Mouse (Mus musculus) intestine, embryonic 15.5 days (tissue): ENCODE data around the gene Gm49361. TPM values are rescaled to one million over a fixed set of nuclear protein-coding genes. Genes with fewer than 3 reads are reported as not detected.
A peak's percentile ranks its signal among the peaks of the same experiment; 100 is the strongest.

Experiments used
- ATAC-seq: fragments of 200-750 bp; cut with Nextera tagmentation; 2 replicates; pipeline ENCODE4 v1.8.0; 2017; ENCODE audit warnings: moderate TSS enrichment, moderate library complexity
- H3K27ac ChIP-seq: fragments of 300-500 bp; sonication (generic); 2 replicates; pipeline ENCODE4 v1.5.1; 2015; ENCODE audit warnings: mild to moderate bottlenecking, inconsistent platforms
- H3K27me3 ChIP-seq: fragments of 300-500 bp; sonication (generic); replicated peaks from 2 replicates; pipeline ENCODE4 v1.6.1; 2015; ENCODE audit warnings: inconsistent platforms
- H3K36me3 ChIP-seq: fragments of 300-500 bp; sonication (generic); 2 replicates; pipeline ENCODE4 v1.6.1; 2015; ENCODE audit warnings: inconsistent platforms
- H3K4me1 ChIP-seq: fragments of 300-500 bp; sonication (generic); replicated peaks from 2 replicates; pipeline ENCODE4 v1.6.1; 2015; ENCODE audit warnings: inconsistent platforms
- H3K4me2 ChIP-seq: fragments of 300-500 bp; sonication (generic); replicated peaks from 2 replicates; pipeline ENCODE4 v1.6.1; 2015; ENCODE audit warnings: mild to moderate bottlenecking, inconsistent platforms
- H3K4me3 ChIP-seq: fragments of 300-500 bp; sonication (generic); replicated peaks from 2 replicates; pipeline ENCODE4 v1.5.1; 2015; ENCODE audit warnings: inconsistent platforms
- H3K9ac ChIP-seq: fragments of 300-500 bp; sonication (generic); 2 replicates; pipeline ENCODE4 v1.6.1; 2015; ENCODE audit warnings: inconsistent platforms
- H3K9me3 ChIP-seq: fragments of 300-500 bp; sonication (generic); 2 replicates; pipeline ENCODE4 v1.6.1; 2016; ENCODE audit warnings: inconsistent platforms
- WGBS: fragments of 180-500 bp; shearing (Covaris S2); methylation state at CpG from one replicate; pipeline ENCODE4 v1.1.7; 2015; 5-methylcytosine and 5-hydroxymethylcytosine counted together
- polyA plus RNA-seq: library from polyadenylated mRNA; unstranded; fragments of >200 nt; fragmentation: Nextera tagmentation; extraction: Ambion mirVana; gene quantifications from 2 replicates; pipeline ENCODE4 v1.2.1, GENCODE M21; 2015

Gm49361 gene
- 0.05 TPM in 1 of 2 replicates, not detected in the other for polyA plus RNA-seq

DNA sequence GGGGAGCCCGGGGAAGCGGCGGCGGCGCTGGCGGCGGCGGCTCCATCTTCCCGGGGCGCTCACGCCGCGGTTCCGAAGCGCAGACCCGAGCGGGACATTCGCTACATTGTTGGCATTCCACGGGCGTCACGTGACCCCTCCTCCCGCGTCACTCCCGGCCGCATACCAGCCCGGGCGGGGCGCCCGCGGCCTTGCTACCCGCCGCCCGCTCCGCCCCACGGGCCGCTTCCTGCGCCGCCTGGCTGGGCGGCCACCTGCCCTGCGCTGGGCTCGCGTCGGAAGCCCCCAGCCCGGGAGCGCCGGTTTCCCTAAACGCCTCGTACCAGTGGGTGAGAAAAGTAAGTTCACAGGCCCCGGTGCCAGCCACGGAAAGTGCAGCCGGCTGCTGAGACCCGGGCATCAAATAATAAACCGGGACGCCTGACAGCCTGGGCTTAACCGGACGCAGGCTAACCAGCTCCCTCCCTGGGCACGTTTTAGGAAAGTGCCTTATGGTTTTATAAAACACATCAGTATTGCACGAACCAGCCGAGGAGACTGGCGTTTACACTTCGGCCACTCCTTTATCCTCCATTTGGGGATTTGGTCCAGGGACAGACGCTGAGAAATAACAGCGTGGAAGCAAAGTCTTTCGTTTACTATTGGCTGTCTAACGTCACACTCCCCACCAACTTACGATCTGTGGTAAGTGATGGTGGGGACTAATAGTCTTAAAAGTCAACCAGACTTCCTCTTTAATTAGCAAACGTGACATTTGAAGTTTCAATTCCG is at the start of gene Gm49361:
Gene Gm49361, minus strand, starts transcription at position 103 of the 771 bp plus-strand sequence.
- Histone ChIP-seq H3K4me2 (peak within 1 kb of the TSS; percentile 89), H3K27me3 (no peaks in the 10 kb centered on the region), H3K4me1 (peaks cover 11% of the 10 kb centered on the region; the same call in 1 of the 2 replicates), H3K9ac (peak within 1 kb of the TSS; percentile 89), H3K36me3 (no peaks in the 10 kb centered on the region), H3K4me3 (peak within 1 kb of the TSS; percentile 91), H3K27ac (peak within 1 kb of the TSS; percentile 87), H3K9me3 (no peaks in the 10 kb centered on the region)
- WGBS: under 1% methylated on average over 66 of the region's 68 CpGs
- peak; percentile 93 for ATAC-seq

DNA sequence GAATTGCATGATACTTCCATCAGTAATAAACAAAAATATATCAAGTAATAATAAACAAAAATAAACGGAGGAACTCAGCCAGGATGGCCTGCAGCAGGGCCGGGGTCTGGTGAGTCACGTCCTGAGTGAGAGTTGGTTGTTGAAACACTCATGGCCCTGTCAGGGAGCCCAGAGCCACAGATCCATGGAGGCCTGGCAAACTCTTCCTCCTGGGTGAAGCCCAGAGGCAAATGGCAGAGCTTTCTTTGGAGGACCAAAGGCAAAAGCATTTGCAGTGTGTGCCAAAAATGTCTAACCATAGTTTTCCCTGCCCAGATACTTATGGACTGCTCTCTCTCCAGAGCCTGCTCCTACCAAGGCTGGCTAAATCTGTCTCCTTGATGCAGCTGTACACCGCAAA is 45.3 kb upstream of the Gm49361 start:
- Histone ChIP-seq H3K9me3 (no peaks in the 10 kb centered on the region), H3K36me3 (no peaks in the 10 kb centered on the region), H3K27ac (no peak overlapping the region), H3K9ac (no peak overlapping the region), H3K4me3 (no peak overlapping the region), H3K4me2 (no peak overlapping the region), H3K27me3 (no peaks in the 10 kb centered on the region), H3K4me1 (no peaks in the 10 kb centered on the region)
- no peak for ATAC-seq
- WGBS: 67% methylated on average over 4 of the region's 4 CpGs

DNA sequence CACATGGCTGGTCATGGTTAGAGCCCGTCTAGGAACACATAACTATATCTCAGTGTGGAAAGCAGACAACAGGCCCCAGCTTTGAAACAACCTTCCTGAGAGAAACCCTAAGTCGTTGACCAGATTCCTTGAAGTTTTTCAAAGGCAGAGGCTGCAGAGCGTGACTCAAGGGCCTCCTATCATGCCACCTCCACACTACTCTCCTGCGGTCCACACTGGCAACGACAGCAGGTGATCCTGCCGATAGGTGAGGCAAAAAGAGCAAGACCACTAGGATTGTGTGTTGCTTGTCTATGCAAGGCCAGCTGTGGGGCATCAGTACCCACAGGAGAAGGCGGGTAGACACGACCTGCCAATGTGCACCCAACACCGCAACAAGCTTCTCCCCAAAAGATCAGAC is 43.9 kb upstream of the Gm49361 start:
- no peak for ATAC-seq
- no peaks in the 10 kb centered on the region for H3K36me3 ChIP-seq
- WGBS: 90% methylated on average over 9 of the region's 9 CpGs
- H3K4me1 ChIP-seq: no peaks in the 10 kb centered on the region
- no peak overlapping the region for H3K4me3 ChIP-seq
- H3K4me2 ChIP-seq: no peak overlapping the region
- no peaks in the 10 kb centered on the region for H3K9me3 ChIP-seq
- no peak overlapping the region for H3K9ac ChIP-seq
- H3K27ac ChIP-seq: no peak overlapping the region
- no peaks in the 10 kb centered on the region for H3K27me3 ChIP-seq

GRCm38 (mm10) chr14:57789311-57789710 is 43.4 kb upstream of the Gm49361 start:
- no peak overlapping the region for H3K27ac ChIP-seq
- H3K36me3 ChIP-seq: no peaks in the 10 kb centered on the region
- H3K9ac ChIP-seq: no peak overlapping the region
- no peak for ATAC-seq
- 56% methylated on average over 2 of the region's 2 CpGs for WGBS
- H3K9me3 ChIP-seq: no peaks in the 10 kb centered on the region
- no peaks in the 10 kb centered on the region for H3K27me3 ChIP-seq
- no peak overlapping the region for H3K4me3 ChIP-seq
- H3K4me1 ChIP-seq: no peaks in the 10 kb centered on the region
- no peak overlapping the region for H3K4me2 ChIP-seq

DNA sequence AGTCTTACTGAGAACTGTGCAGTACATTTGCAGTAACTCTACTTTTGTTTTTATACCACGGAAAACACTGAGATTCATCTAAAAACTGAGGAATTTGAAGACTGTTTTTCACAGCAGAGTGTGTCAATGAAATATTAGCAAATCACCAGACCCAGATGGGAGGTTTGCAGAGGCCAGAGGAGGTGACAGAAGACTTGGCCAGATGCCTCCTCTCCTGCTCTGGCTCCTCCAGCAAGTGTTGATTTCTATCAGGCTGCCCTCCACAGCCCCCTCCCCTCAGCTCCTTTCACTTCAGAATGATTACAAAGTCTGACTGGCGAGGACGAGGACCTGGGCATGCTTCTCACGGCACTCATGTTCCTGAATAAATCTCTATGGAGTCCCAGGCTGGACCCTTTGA is 41.5 kb upstream of the Gm49361 start:
- no peak for ATAC-seq
- H3K36me3 ChIP-seq: no peaks in the 10 kb centered on the region
- no peak overlapping the region for H3K9ac ChIP-seq
- no peaks in the 10 kb centered on the region for H3K9me3 ChIP-seq
- H3K27me3 ChIP-seq: no peaks in the 10 kb centered on the region
- no peak overlapping the region for H3K4me2 ChIP-seq
- H3K27ac ChIP-seq: no peak overlapping the region
- WGBS: 50% methylated on average over 4 of the region's 4 CpGs
- no peaks in the 10 kb centered on the region for H3K4me1 ChIP-seq
- H3K4me3 ChIP-seq: no peak overlapping the region

DNA sequence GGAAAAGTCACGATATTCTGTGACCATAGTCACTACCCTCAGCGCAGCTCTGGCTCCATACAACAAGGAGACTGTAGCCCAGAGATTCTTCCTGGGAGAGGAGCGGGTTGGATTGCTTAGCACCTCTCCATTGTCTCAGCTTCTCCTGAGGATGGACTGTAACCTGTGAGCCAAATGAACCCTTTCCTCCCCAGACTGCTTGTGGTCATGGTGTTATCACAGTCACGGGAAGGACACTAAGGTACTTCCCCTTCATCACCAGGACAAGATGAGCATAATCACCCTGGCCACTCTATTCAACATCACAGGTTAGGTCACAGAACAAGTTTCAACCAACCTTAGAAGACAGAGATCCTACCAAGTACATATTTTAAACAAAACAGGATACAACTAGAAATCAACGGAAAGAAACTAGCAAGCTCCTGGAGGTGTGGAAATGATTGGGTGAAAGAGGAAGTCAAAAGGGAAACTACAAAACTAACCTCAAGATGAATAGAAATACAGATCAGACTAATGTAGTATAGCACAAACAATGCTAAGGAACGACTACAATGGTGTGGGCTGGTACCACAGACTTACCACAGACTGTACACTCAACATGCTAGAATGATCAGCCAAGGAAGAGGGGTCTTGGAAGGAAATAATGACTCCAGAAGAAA is 26.4 kb upstream of the Gm49361 start:
- H3K9ac ChIP-seq: no peak overlapping the region
- WGBS: 76% methylated on average over 6 of the region's 6 CpGs
- H3K9me3 ChIP-seq: no peaks in the 10 kb centered on the region
- no peak overlapping the region for H3K4me3 ChIP-seq
- H3K27me3 ChIP-seq: no peaks in the 10 kb centered on the region
- H3K27ac ChIP-seq: no peak overlapping the region
- H3K36me3 ChIP-seq: no peaks in the 10 kb centered on the region
- ATAC-seq: no peak
- H3K4me2 ChIP-seq: no peak overlapping the region
- no peaks in the 10 kb centered on the region for H3K4me1 ChIP-seq

GRCm38 (mm10) chr14:57769102-57769501 is 23.2 kb upstream of the Gm49361 start:
- Histone ChIP-seq H3K4me3 (no peak overlapping the region), H3K4me2 (no peak overlapping the region), H3K27me3 (no peaks in the 10 kb centered on the region), H3K9ac (no peak overlapping the region), H3K36me3 (no peaks in the 10 kb centered on the region), H3K27ac (no peak overlapping the region), H3K4me1 (no peaks in the 10 kb centered on the region), H3K9me3 (no peaks in the 10 kb centered on the region)
- ATAC-seq: no peak
- 93% methylated on average over 5 of the region's 5 CpGs for WGBS

DNA sequence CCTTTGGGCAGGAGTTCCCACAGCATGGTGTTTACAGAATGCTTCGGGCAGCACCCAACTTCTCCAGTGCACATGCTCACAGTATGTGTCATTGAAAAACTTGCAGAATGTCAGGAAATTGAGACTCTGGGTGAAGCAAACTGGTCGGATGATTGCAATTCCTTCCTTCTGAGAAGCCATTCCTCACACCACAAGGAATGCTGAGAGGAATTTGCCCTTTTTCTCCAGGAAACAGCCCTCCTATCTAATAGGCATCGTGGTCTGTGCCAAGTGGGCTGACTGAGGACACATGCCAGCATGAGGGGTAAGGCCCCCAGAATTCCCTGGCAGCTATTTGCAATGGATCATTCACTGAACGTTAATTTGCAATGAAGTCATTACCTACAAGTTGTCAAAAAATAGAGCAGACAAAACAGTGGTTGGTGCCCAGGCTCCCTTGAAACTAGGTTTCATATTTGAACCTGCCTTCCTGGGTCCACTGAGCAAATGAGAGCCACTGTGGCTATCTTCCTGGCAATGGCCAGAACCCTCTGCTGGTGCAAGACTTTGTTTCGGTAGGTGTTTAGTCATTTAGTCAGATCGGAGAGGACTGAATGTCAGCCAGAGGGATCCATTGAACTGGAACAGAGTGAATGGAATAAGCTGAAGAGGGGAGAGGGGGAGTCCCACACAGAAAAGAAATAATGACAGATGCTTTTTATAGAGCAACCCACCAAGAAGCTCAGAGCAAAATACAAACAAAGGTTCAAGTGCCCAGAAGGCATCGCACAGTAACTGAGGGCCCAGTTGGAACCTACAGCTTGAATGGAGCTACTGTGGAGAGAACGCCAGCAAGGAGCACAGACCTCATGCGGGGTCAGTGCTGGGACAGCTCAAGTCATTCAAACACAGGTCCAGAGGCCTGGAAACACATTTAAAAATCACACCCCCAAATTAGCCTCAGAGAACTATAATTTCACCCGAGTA is 14.8 kb upstream of the Gm49361 start:
- H3K9ac ChIP-seq: no peak overlapping the region
- no peak for ATAC-seq
- H3K4me2 ChIP-seq: no peak overlapping the region
- H3K9me3 ChIP-seq: no peaks in the 10 kb centered on the region
- H3K27ac ChIP-seq: no peak overlapping the region
- H3K27me3 ChIP-seq: no peaks in the 10 kb centered on the region
- H3K4me1 ChIP-seq: no peaks in the 10 kb centered on the region
- H3K4me3 ChIP-seq: no peak overlapping the region
- 75% methylated on average over 10 of the region's 10 CpGs for WGBS
- no peaks in the 10 kb centered on the region for H3K36me3 ChIP-seq

GRCm38 (mm10) chr14:57758237-57758636 is 12.3 kb upstream of the Gm49361 start, which contains the start of gene Lats2:
Gene Lats2 (minus strand): TSS chr14:57758388.
- Histone ChIP-seq H3K27me3 (no peaks in the 10 kb centered on the region), H3K4me3 (no peak within 1 kb of the TSS), H3K27ac (no peak within 1 kb of the TSS), H3K36me3 (no peaks in the 10 kb centered on the region), H3K9me3 (no peaks in the 10 kb centered on the region), H3K4me2 (no peak within 1 kb of the TSS), H3K4me1 (no peaks in the 10 kb centered on the region), H3K9ac (no peak within 1 kb of the TSS)
- no peak for ATAC-seq
- WGBS: 79% methylated on average over 4 of the region's 4 CpGs

- no peaks in the 10 kb centered on the region for H3K27me3 ChIP-seq
- no peak overlapping the region for H3K4me2 ChIP-seq
- no peak for ATAC-seq
- H3K36me3 ChIP-seq: no peaks in the 10 kb centered on the region
- H3K9me3 ChIP-seq: no peaks in the 10 kb centered on the region
- H3K4me3 ChIP-seq: no peak overlapping the region
- H3K27ac ChIP-seq: no peak overlapping the region
- no peaks in the 10 kb centered on the region for H3K4me1 ChIP-seq
- no peak overlapping the region for H3K9ac ChIP-seq
- WGBS: 87% methylated on average over 4 of the region's 4 CpGs
Observed at GRCm38 (mm10) chr14:57756094-57756493, 10.2 kb upstream of the Gm49361 start.

GRCm38 (mm10) chr14:57755661-57756060 is 9.8 kb upstream of the Gm49361 start:
- Histone ChIP-seq H3K27me3 (no peaks in the 10 kb centered on the region), H3K4me2 (no peak overlapping the region), H3K9me3 (no peaks in the 10 kb centered on the region), H3K9ac (no peak overlapping the region), H3K4me3 (no peak overlapping the region), H3K27ac (no peak overlapping the region), H3K4me1 (no peaks in the 10 kb centered on the region), H3K36me3 (no peaks in the 10 kb centered on the region)
- WGBS: 92% methylated on average over 2 of the region's 2 CpGs
- peak; percentile 17; the same call in 1 of the 2 replicates for ATAC-seq
